ENCODE assay signal across 27 mouse cellular contexts in the genomic region with DNA sequence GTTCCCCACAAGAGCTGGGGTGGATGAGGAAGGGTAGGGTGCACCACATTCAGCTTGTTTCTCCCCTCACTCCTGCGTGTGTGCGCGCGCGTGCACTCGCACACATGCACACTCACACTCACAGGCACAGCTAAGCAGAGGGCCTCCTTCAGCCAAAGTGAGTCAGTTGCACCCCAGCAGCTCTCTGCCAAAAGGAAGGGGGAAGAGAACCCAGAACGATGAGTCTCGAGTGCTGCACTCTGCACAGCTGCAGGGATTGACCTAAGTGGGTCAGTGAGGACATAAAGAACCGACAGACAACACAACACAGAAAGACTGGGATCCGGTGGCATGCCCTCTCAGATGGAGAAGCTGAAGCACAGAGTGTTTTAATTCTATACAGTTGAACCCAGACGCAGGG. TPM values are rescaled to one million over a fixed set of nuclear protein-coding genes. Genes with fewer than 3 reads are reported as not detected.
DNase-seq lines count a peak whose midpoint lies in the region; ATAC-seq and TF ChIP-seq lines count a peak whose summit lies in the region.
"Had no signal": no experiment of that assay in that cellular context is flagged by ENCODE, and none has a peak within 500 bp of the region (broad histone marks: within the 10 kb centered on the region; RNA-seq: fewer than 3 reads in every experiment).

No protein-coding gene starts in this region.

- no peak overlapping the region for H3K4me2 ChIP-seq in intestine, embryonic 15.5 days (replicated peaks)
- no peak overlapping the region for H3K4me2 ChIP-seq in intestine, postnatal 0 days (replicated peaks; ENCODE audit: low read depth)
- H3K4me2 ChIP-seq: embryonic facial prominence, embryonic 12.5 days; forebrain, embryonic 12.5 days; heart, embryonic 13.5 days; hindbrain, embryonic 12.5 days; liver, embryonic 13.5 days; midbrain, embryonic 15.5 days had no signal

- WGBS in intestine, embryonic 15.5 days = 71% methylated on average over 11 of the region's 11 CpGs
- WGBS in intestine, postnatal 0 days = 70% methylated on average over 11 of the region's 11 CpGs

- no peaks in the 10 kb centered on the region for H3K9me3 ChIP-seq in intestine, embryonic 15.5 days
- no peaks in the 10 kb centered on the region for H3K9me3 ChIP-seq in intestine, postnatal 0 days (ENCODE audit: control insufficient read depth)
- H3K9me3 ChIP-seq: embryonic facial prominence, embryonic 12.5 days; forebrain, embryonic 12.5 days; heart, embryonic 13.5 days; hindbrain, embryonic 12.5 days; liver, embryonic 13.5 days; midbrain, embryonic 15.5 days had no signal

- no peak overlapping the region for H3K9ac ChIP-seq in intestine, embryonic 15.5 days
- H3K9ac ChIP-seq in intestine, postnatal 0 days (ENCODE audit: low read depth, low read length) = no peak overlapping the region
- H3K9ac ChIP-seq: embryonic facial prominence, embryonic 12.5 days; forebrain, embryonic 12.5 days; heart, embryonic 13.5 days; hindbrain, embryonic 12.5 days; liver, embryonic 13.5 days; midbrain, embryonic 15.5 days had no signal

- peak; percentile 7; the same call in 1 of the 2 replicates for ATAC-seq in intestine, embryonic 15.5 days
- ATAC-seq in intestine, postnatal 0 days = no peak
- ATAC-seq: activated CD4-positive, CD25-positive, alpha-beta regulatory T cell, adult 4 months; midbrain, embryonic 15.5 days had no signal

- 0 out of 2 replicates have a peak, but pooled peaks cover 4% of the 10 kb centered on the region for H3K36me3 ChIP-seq in intestine, embryonic 15.5 days
- H3K36me3 ChIP-seq in intestine, postnatal 0 days (ENCODE audit: control insufficient read depth, insufficient read depth) = peaks cover 10% of the 10 kb centered on the region; the same call in 1 of the 2 replicates
- H3K36me3 ChIP-seq: embryonic facial prominence, embryonic 12.5 days; hindbrain, embryonic 12.5 days; midbrain, embryonic 15.5 days had no signal

- no peak for TF ChIP-seq CTCF in intestine, postnatal 0 days (IDR thresholded peaks at IDR 0.05; ENCODE audit: low read depth)
- no peak for TF ChIP-seq CTCF in left cerebral cortex, adult 2 months (IDR thresholded peaks at IDR 0.05)

- no peak overlapping the region for H3K27ac ChIP-seq in intestine, embryonic 15.5 days
- no peak overlapping the region for H3K27ac ChIP-seq in intestine, postnatal 0 days (ENCODE audit: low read depth, low read length)
- H3K27ac ChIP-seq in left cerebral cortex, adult 2 months = peak overlapping the region; percentile 4; the same call in 1 of the 2 replicates
- H3K27ac ChIP-seq: embryonic facial prominence, embryonic 12.5 days; forebrain, embryonic 12.5 days; heart, adult 2 months; heart, embryonic 13.5 days; hindbrain, embryonic 12.5 days; liver, embryonic 13.5 days; midbrain, embryonic 15.5 days had no signal

- H3K27me3 ChIP-seq in intestine, embryonic 15.5 days (replicated peaks) = no peaks in the 10 kb centered on the region
- H3K27me3 ChIP-seq in intestine, postnatal 0 days (replicated peaks; ENCODE audit: control insufficient read depth, insufficient read depth, low read length) = no peaks in the 10 kb centered on the region
- H3K27me3 ChIP-seq: embryonic facial prominence, embryonic 12.5 days; hindbrain, embryonic 12.5 days; liver, embryonic 13.5 days; midbrain, embryonic 15.5 days had no signal

- DNase-seq in left cerebral cortex, adult 2 months (ENCODE audit: extremely low spot score in 1 of 2, low spot score in 2 of 2) = no peak
- no peak for DNase-seq in left cerebral cortex, adult 11 months (ENCODE audit: low spot score)
- DNase-seq in NIH3T3 (ENCODE audit: low read depth) = peak; percentile 22
- peak; percentile 64 for DNase-seq in brain, adult 2 months (ENCODE audit: low read depth, low spot score)
- DNase-seq in urinary bladder, adult 2 months (ENCODE audit: low spot score) = no peak
- DNase-seq: adrenal gland, adult 8-10 months; cerebellum, adult 18-20 months; cerebellum, postnatal 14 days; gastrocnemius, postnatal 36 days; heart, adult 2 months; heart, postnatal 14 days; liver, embryonic 13.5 days; lung, adult 2 months; lung, postnatal 14 days; right cerebral cortex, postnatal 25 days; thymus, adult 18-20 months; thymus, postnatal 36 days had no signal

- H3K4me1 ChIP-seq in intestine, embryonic 15.5 days (replicated peaks) = peaks cover 20% of the 10 kb centered on the region
- H3K4me1 ChIP-seq in intestine, postnatal 0 days (replicated peaks; ENCODE audit: control insufficient read depth, insufficient read depth, low read length) = peaks cover 14% of the 10 kb centered on the region
- H3K4me1 ChIP-seq: liver, embryonic 13.5 days had no signal

- H3K4me3 ChIP-seq in intestine, embryonic 15.5 days (replicated peaks) = no peak overlapping the region
- no peak overlapping the region for H3K4me3 ChIP-seq in intestine, postnatal 0 days (ENCODE audit: low read depth, low read length)
- H3K4me3 ChIP-seq in left cerebral cortex, adult 2 months = no peak overlapping the region
- H3K4me3 ChIP-seq: embryonic facial prominence, embryonic 12.5 days; forebrain, embryonic 12.5 days; heart, adult 2 months; heart, embryonic 13.5 days; hindbrain, embryonic 12.5 days; liver, embryonic 13.5 days; midbrain, embryonic 15.5 days; myocyte had no signal

- intact Hi-C loops in left cerebral cortex, adult 2 months (cut with DNase I) = loop anchor here (5.0 kb wide), 1 partner anchor 37 kb away; no protein-coding TSS in a partner anchor

RNA-seq across cellular contexts. Expression of gene Lrrc4, which starts 42.5 kb away (rescaled TPM):
- polyA plus RNA-seq in intestine, embryonic 15.5 days (2015; fragmentation: Nextera tagmentation; extraction: Ambion mirVana) = 0.31 and 0.52 TPM in 2 replicates
- polyA plus RNA-seq in intestine, postnatal 0 days (2015; fragmentation: Nextera tagmentation; extraction: Ambion mirVana) = 2.8 and 3.2 TPM in 2 replicates
- total RNA-seq in left cerebral cortex, adult 2 months (2021) = 100 to 1,000 TPM; 105 to 111 TPM
- polyA plus RNA-seq in urinary bladder, adult 2 months (2012; rRNA removed) = 1.8 and 2.6 TPM in 2 replicates
- total RNA-seq: megakaryocyte progenitor cell, adult 5-6 weeks had no signal

Comparison
In these comparisons a context has a peak if more than half of its experiments do, and no peak if none do; other contexts are left out.
1. DNase-seq: peak in NIH3T3 (single experiment) and brain, adult 2 months (single experiment); none in left cerebral cortex, adult 2 months (0 of 2), left cerebral cortex, adult 11 months (single experiment) and urinary bladder, adult 2 months (single experiment).